Mouse (Mus musculus) midbrain, embryonic 10.5 days (tissue): Measurements from ENCODE around the gene Dnajb7. TPM values are rescaled to one million over a fixed set of nuclear protein-coding genes. Genes with fewer than 3 reads are reported as not detected.

Experiments
- DNase-seq: peaks from one replicate; pipeline ENCODE4 v3.0.0-alpha.2; 2017; ENCODE audit warnings: low spot score
- H3K27ac ChIP-seq: fragments of 300-500 bp; sonication (generic); replicated peaks from 2 replicates; pipeline ENCODE4 v1.5.1; 2016; ENCODE audit warnings: mild to moderate bottlenecking
- H3K27me3 ChIP-seq: fragments of 300-500 bp; sonication (generic); 2 replicates; pipeline ENCODE4 v1.6.1; 2016; ENCODE audit warnings: low read depth, mild to moderate bottlenecking; ENCODE audit not compliant: poor library complexity, severe bottlenecking
- H3K36me3 ChIP-seq: fragments of 300-500 bp; sonication (generic); 2 replicates; pipeline ENCODE4 v1.6.1; 2016; ENCODE audit warnings: mild to moderate bottlenecking, moderate library complexity
- H3K4me1 ChIP-seq: fragments of 300-500 bp; sonication (generic); 2 replicates; pipeline ENCODE4 v1.6.1; 2016
- H3K4me3 ChIP-seq: fragments of 300-500 bp; sonication (generic); 2 replicates; pipeline ENCODE4 v1.5.1; 2016; ENCODE audit warnings: mild to moderate bottlenecking, moderate library complexity
- H3K9me3 ChIP-seq: fragments of 300-500 bp; sonication (generic); replicated peaks from 2 replicates; pipeline ENCODE4 v1.6.1; 2016; ENCODE audit warnings: mild to moderate bottlenecking
- whole genome bisulfite sequencing: fragments of 180-500 bp; shearing (Covaris S2); methylation state at CpG from one replicate; pipeline ENCODE4 v1.1.7; 2016; 5-methylcytosine and 5-hydroxymethylcytosine counted together
- polyA plus RNA-seq: library from polyadenylated mRNA; unstranded; fragments of >200 nt; fragmentation: Nextera tagmentation; extraction: Ambion mirVana; gene quantifications from 2 replicates; pipeline ENCODE4 v1.2.1, GENCODE M21; 2016

The Dnajb7 gene
- polyA plus RNA-seq, 1 experiment from 2014 or later: 3.7 TPM

- Histone ChIP-seq H3K4me1 (peaks cover 26% of the 10 kb centered on the region), H3K4me3 (peak overlapping the region; percentile 90), H3K27me3 (no peaks in the 10 kb centered on the region), H3K36me3 (peaks cover 19% of the 10 kb centered on the region; the same call in 1 of the 2 replicates), H3K9me3 (no peaks in the 10 kb centered on the region), H3K27ac (peak overlapping the region; percentile 96)
- WGBS: 0% methylated on average over 21 of the region's 21 CpGs
- no peak for DNase-seq
These were observed 8.8 kb downstream of the Dnajb7 start for GRCm38 (mm10) chr15:81399297-81399637.

- peak overlapping the region; percentile 90 for H3K4me3 ChIP-seq
These were observed 9.9 kb downstream of the Dnajb7 start for GRCm38 (mm10) chr15:81398189-81398588.

GRCm38 (mm10) chr15:81394211-81394915 is 13.7 kb downstream of the Dnajb7 start:
- Histone ChIP-seq H3K27ac (no peak overlapping the region), H3K4me1 (peaks cover 15% of the 10 kb centered on the region), H3K9me3 (no peaks in the 10 kb centered on the region), H3K27me3 (no peaks in the 10 kb centered on the region), H3K36me3 (peaks cover 64% of the 10 kb centered on the region), H3K4me3 (no peak overlapping the region)
- no peak for DNase-seq
- WGBS: 90% methylated on average over 8 of the region's 8 CpGs

More at GRCm38 (mm10) chr15:81398189-81398588, 9.9 kb downstream of the Dnajb7 start:
- H3K27me3 ChIP-seq: no peaks in the 10 kb centered on the region
- no peak overlapping the region for H3K27ac ChIP-seq
- H3K36me3 ChIP-seq: peaks cover 30% of the 10 kb centered on the region
- H3K9me3 ChIP-seq: no peaks in the 10 kb centered on the region
- no peak for DNase-seq
- H3K4me1 ChIP-seq: peaks cover 26% of the 10 kb centered on the region

- Histone ChIP-seq H3K27ac (no peak overlapping the region), H3K27me3 (no peaks in the 10 kb centered on the region), H3K4me1 (peaks cover 7% of the 10 kb centered on the region), H3K4me3 (no peak overlapping the region), H3K9me3 (no peaks in the 10 kb centered on the region), H3K36me3 (peaks cover 78% of the 10 kb centered on the region)
- peak; percentile 4 for DNase-seq
These were observed 15.1 kb downstream of the Dnajb7 start for GRCm38 (mm10) chr15:81392997-81393396.

GRCm38 (mm10) chr15:81386327-81386726 is 21.8 kb downstream of the Dnajb7 start:
- WGBS: 95% methylated on average over 5 of the region's 5 CpGs
- DNase-seq: no peak
- Histone ChIP-seq H3K4me1 (no peaks in the 10 kb centered on the region), H3K27me3 (no peaks in the 10 kb centered on the region), H3K27ac (no peak overlapping the region), H3K9me3 (no peaks in the 10 kb centered on the region), H3K4me3 (no peak overlapping the region), H3K36me3 (peaks cover 99% of the 10 kb centered on the region)

- peaks cover 99% of the 10 kb centered on the region for H3K36me3 ChIP-seq
- no peak for DNase-seq
- H3K4me1 ChIP-seq: no peaks in the 10 kb centered on the region
- H3K27ac ChIP-seq: no peak overlapping the region
- no peak overlapping the region for H3K4me3 ChIP-seq
- H3K9me3 ChIP-seq: no peaks in the 10 kb centered on the region
- H3K27me3 ChIP-seq: no peaks in the 10 kb centered on the region
- 91% methylated on average over 2 of the region's 2 CpGs for WGBS
These were observed 29.3 kb downstream of the Dnajb7 start for GRCm38 (mm10) chr15:81378845-81379244.

- WGBS: 93% methylated on average over 11 of the region's 11 CpGs
- H3K27ac ChIP-seq: no peak overlapping the region
- no peaks in the 10 kb centered on the region for H3K4me1 ChIP-seq
- no peak overlapping the region for H3K4me3 ChIP-seq
- H3K9me3 ChIP-seq: no peaks in the 10 kb centered on the region
- no peak for DNase-seq
- no peaks in the 10 kb centered on the region for H3K27me3 ChIP-seq
- peaks cover 99% of the 10 kb centered on the region for H3K36me3 ChIP-seq
These were observed 33.5 kb downstream of the Dnajb7 start for GRCm38 (mm10) chr15:81374621-81375020.

GRCm38 (mm10) chr15:81370356-81370755 is 37.7 kb downstream of the Dnajb7 start:
- no peaks in the 10 kb centered on the region for H3K27me3 ChIP-seq
- H3K36me3 ChIP-seq: peaks cover 100% of the 10 kb centered on the region
- H3K4me1 ChIP-seq: no peaks in the 10 kb centered on the region
- no peak overlapping the region for H3K27ac ChIP-seq
- WGBS: 50% methylated on average over 1 of the region's 1 CpGs
- no peak overlapping the region for H3K4me3 ChIP-seq
- no peak for DNase-seq
- no peaks in the 10 kb centered on the region for H3K9me3 ChIP-seq

GRCm38 (mm10) chr15:81368601-81369000 is 39.5 kb downstream of the Dnajb7 start:
- H3K4me3 ChIP-seq: no peak overlapping the region
- H3K27ac ChIP-seq: no peak overlapping the region
- DNase-seq: no peak
- no peaks in the 10 kb centered on the region for H3K9me3 ChIP-seq
- no peaks in the 10 kb centered on the region for H3K27me3 ChIP-seq
- 90% methylated on average over 1 of the region's 1 CpGs for WGBS
- H3K36me3 ChIP-seq: peaks cover 100% of the 10 kb centered on the region
- no peaks in the 10 kb centered on the region for H3K4me1 ChIP-seq

- H3K27me3 ChIP-seq: no peaks in the 10 kb centered on the region
- peaks cover 5% of the 10 kb centered on the region for H3K4me1 ChIP-seq
- 94% methylated on average over 4 of the region's 4 CpGs for WGBS
- H3K4me3 ChIP-seq: no peak overlapping the region
- peaks cover 88% of the 10 kb centered on the region for H3K36me3 ChIP-seq
- no peaks in the 10 kb centered on the region for H3K9me3 ChIP-seq
- no peak overlapping the region for H3K27ac ChIP-seq
- no peak for DNase-seq
These were observed 41.9 kb downstream of the Dnajb7 start for GRCm38 (mm10) chr15:81366241-81366640.

GRCm38 (mm10) chr15:81365246-81365645 is 42.9 kb downstream of the Dnajb7 start:
- no peak overlapping the region for H3K4me3 ChIP-seq
- H3K9me3 ChIP-seq: no peaks in the 10 kb centered on the region
- H3K36me3 ChIP-seq: peaks cover 78% of the 10 kb centered on the region
- no peak for DNase-seq
- H3K4me1 ChIP-seq: peaks cover 12% of the 10 kb centered on the region
- H3K27me3 ChIP-seq: no peaks in the 10 kb centered on the region
- 93% methylated on average over 8 of the region's 8 CpGs for WGBS
- H3K27ac ChIP-seq: no peak overlapping the region

GRCm38 (mm10) chr15:81364271-81364670 is 43.8 kb downstream of the Dnajb7 start:
- Histone ChIP-seq H3K4me3 (no peak overlapping the region), H3K27ac (no peak overlapping the region), H3K9me3 (no peaks in the 10 kb centered on the region), H3K4me1 (peaks cover 22% of the 10 kb centered on the region), H3K36me3 (peaks cover 68% of the 10 kb centered on the region), H3K27me3 (no peaks in the 10 kb centered on the region)
- 92% methylated on average over 1 of the region's 1 CpGs for WGBS
- DNase-seq: no peak

GRCm38 (mm10) chr15:81362501-81362900 is 45.6 kb downstream of the Dnajb7 start:
- H3K4me3 ChIP-seq: no peak overlapping the region
- no peak for DNase-seq
- H3K9me3 ChIP-seq: no peaks in the 10 kb centered on the region
- peaks cover 52% of the 10 kb centered on the region for H3K36me3 ChIP-seq
- no peak overlapping the region for H3K27ac ChIP-seq
- peaks cover 31% of the 10 kb centered on the region for H3K4me1 ChIP-seq
- 89% methylated on average over 1 of the region's 1 CpGs for WGBS
- H3K27me3 ChIP-seq: no peaks in the 10 kb centered on the region
